Mouse (Mus musculus) embryonic fibroblast, embryonic 13.5 days (primary cell): ENCODE measurements at regions not wholly inside any gene's neighbourhood (a gene's known extent, or its start where the extent isn't known, plus 50 kb on each side); places are given as distances from the start of the nearest gene placed in this dataset.

ENCODE experiments used
- CTCF ChIP-seq: IDR thresholded peaks from 2 replicates; pipeline ENCODE4 v1.5.1; 2011; ENCODE audit warnings: mild to moderate bottlenecking, control low read depth, low read length, moderate library complexity, borderline replicate concordance; ENCODE audit not compliant: insufficient read depth
- POLR2A ChIP-seq: IDR thresholded peaks from 2 replicates; pipeline ENCODE4 v1.6.1; 2011; ENCODE audit warnings: low read depth, mild to moderate bottlenecking, control low read depth, low read length, moderate library complexity

- TF ChIP-seq CTCF (no peak), POLR2A (no peak)
These were observed 103.9 kb upstream of the Dapk1 start for GRCm38 (mm10) chr13:60497714-60498400.
